Mouse (Mus musculus) G1E-ER4 (cell line): ENCODE data around the gene Tex264. TPM values are rescaled to one million over a fixed set of nuclear protein-coding genes. Genes with fewer than 3 reads are reported as not detected.

ENCODE experiments used
- GATA1 ChIP-seq: IDR thresholded peaks from one replicate; pipeline ENCODE4 v1.8.0; 2012; ENCODE audit warnings: low read length, inconsistent platforms
- polyA plus RNA-seq: library from polyadenylated mRNA; stranded (reverse); fragments of >175 nt; gene quantifications from 2 replicates; pipeline ENCODE4 v1.2.3, GENCODE M21; 2012

Gene Tex264
- 47.2 and 52.5 TPM in 2 replicates for polyA plus RNA-seq

DNA sequence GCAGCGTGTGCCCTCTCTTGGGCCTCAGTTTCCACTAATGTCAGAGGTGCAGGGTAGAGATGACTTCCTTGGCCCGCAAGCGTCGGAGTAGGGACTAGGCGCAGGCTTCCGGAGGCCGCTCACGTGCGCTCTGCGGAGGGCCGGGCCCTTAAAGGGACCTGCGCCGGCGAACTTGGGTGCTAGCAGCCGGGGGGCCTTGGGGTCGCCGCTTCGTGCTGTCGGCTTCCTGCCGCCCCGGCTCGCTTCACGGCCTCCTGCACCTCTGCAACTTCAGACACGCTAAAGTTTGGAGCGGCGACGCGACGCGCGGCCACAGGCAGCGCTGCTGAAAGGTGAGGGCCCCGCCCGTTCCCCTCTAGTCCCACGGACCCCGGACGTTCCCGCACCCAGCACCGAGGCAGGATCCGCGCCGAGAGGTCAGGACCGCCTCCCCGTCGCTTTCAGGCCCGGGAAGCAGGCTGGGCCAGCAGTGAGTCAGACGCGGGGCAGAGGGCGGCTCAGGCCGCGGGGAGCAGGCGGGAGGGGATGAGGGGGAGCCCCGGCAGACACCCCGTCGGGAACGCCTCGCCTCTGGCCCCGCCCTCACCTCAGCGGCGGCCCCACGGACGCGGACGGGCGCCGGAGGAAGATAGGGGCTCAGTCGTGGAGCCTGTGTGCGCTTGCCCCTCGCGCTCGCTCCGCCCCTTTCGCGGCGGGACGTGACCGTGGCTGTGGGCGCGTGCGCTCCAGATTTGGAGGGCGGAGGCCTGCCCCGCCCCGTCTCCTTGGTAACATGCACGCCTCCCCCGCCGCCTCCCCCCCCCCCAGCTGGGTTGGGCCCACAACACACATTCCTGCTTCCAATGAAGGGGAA lies at the start of gene Tex264:
Tex264 (minus strand) TSS at position 679 of the 853 bp plus-strand sequence.
- no peak for TF ChIP-seq GATA1

GRCm38 (mm10) chr9:106733690-106734089 lies 48.0 kb upstream of the Tex264 start:
- no peak for TF ChIP-seq GATA1

GRCm38 (mm10) chr9:106729416-106729815 lies 43.7 kb upstream of the Tex264 start:
- TF ChIP-seq GATA1: no peak

DNA sequence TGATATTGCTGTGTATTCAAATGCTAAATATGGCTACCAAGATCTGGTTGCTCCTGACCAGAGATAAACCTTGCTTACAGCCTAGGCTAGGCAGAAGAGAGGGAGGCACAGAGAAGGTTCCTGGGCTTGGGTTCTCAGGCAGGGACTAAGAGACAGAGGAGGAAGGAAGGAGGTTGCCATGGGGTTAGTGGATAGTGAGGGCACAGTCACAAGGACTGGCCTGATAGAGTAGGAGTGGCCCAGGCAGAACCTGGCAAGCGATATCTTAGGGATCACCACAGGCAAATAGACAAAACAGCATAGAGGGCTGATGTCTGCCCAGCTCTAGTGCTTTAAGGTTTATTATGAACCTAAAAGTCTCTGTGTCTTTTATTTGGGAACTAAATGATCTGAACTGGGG lies 41.2 kb upstream of the Tex264 start:
- TF ChIP-seq GATA1: no peak

DNA sequence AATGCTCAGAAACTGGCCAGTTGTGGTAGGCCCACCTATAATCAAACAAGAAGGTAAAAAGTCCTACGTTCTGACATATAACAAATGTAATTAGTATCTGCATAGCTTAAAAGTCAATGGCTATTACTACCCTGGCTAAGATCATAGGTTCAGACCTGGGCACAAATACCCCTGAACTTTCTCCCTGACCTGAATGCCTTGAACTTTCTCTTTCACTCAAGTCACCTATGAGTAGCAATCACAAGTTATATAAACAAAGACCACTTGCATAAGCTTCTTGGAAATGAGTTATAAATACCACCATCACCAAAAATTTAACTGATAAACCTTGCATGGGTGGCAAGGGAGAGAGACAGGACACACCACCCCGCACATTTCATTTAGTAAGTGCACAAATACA lies 39.7 kb upstream of the Tex264 start:
- no peak for TF ChIP-seq GATA1

DNA sequence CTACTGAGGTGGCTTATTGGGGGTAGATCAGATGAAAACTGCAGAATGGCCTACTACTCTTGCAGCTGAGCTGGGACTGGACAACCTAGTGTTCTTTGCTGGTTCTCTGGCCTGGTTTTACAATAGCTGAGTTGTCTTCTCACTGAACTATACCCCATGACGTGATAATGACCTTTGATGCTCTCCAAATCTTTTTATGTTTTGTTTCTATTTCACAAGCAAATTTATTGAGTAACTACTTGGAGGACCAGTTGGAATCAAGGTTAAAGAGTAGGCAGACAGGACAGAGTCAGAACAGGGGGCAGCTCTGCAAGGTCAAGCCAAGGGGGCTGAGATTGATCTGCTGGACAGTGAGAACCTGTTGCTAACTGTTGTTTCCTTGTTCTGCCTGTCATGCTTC lies 39.1 kb upstream of the Tex264 start:
- no peak for TF ChIP-seq GATA1

- TF ChIP-seq GATA1: no peak
Measured at GRCm38 (mm10) chr9:106716729-106717128, 31.0 kb upstream of the Tex264 start.

- no peak for TF ChIP-seq GATA1
Measured at GRCm38 (mm10) chr9:106716232-106716631, 30.5 kb upstream of the Tex264 start.

DNA sequence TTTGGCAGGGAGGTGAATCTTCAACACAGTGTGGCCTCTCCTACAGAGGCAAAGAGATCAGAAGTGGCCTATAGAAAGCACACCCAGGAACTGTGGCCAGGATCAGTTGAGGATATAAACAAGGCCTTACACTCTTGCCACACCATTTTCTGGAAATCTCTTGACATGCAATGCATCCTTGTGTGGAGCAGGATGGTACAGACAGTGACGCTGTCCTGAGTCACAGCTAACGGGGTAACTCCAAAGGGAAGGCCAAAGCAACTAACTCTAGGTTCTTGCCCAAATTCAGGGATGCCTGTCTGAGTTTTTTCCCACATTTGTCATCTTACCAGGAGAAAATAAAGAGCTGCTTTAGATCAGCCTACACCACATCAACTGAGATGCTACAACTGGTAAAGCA lies 26.7 kb upstream of the Tex264 start:
- TF ChIP-seq GATA1: no peak

GRCm38 (mm10) chr9:106692973-106693481 lies 7.3 kb upstream of the Tex264 start:
- no peak for TF ChIP-seq GATA1

DNA sequence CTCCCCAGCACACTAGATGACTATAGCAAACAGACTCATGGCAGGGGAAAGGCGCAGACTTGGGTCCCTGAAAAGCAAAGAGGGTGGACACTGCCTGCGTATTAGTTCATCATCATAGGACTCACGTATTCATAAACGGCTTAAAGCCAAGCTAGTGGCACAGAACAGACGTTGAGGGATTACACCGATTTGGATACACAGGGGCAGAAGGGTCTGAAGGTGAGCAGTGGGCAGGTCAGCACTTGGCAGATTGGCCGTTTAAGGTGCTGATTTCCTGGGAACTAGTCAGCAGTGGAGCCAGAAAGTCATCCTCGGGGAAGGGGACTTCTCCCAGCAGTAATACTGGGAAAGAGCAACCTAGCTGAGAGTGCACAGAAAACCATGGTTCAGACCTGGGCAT lies 3.1 kb upstream of the Tex264 start:
- no peak for TF ChIP-seq GATA1

- no peak for TF ChIP-seq GATA1
Measured at GRCm38 (mm10) chr9:106686983-106687650, 1.4 kb upstream of the Tex264 start.

GRCm38 (mm10) chr9:106684918-106685248 lies 844 bp downstream of the Tex264 start:
- no peak for TF ChIP-seq GATA1

GRCm38 (mm10) chr9:106684093-106684872 lies 1.4 kb downstream of the Tex264 start:
- no peak for TF ChIP-seq GATA1

DNA sequence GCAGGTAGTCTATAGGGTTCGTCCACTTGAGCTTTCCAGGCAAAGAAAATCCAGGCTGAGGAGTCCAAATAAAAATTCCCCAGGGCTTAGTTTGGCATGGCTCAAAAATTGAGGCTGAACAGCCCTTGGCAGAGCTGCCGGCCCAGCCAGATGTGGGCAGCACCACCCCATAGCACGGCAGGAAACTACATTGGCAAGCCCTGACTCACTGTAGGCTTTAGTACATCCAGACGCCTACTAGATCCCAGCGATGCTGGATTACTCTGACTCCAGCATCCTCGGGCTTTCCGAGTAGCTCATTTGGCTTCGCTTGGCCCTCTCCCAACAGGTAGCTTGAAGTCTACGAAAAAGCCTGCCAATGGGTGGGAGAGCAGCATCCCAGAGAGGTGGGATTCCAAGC lies 4.7 kb downstream of the Tex264 start:
- no peak for TF ChIP-seq GATA1

GRCm38 (mm10) chr9:106678242-106678641 lies 7.5 kb downstream of the Tex264 start:
- no peak for TF ChIP-seq GATA1
